In the genomic region with DNA sequence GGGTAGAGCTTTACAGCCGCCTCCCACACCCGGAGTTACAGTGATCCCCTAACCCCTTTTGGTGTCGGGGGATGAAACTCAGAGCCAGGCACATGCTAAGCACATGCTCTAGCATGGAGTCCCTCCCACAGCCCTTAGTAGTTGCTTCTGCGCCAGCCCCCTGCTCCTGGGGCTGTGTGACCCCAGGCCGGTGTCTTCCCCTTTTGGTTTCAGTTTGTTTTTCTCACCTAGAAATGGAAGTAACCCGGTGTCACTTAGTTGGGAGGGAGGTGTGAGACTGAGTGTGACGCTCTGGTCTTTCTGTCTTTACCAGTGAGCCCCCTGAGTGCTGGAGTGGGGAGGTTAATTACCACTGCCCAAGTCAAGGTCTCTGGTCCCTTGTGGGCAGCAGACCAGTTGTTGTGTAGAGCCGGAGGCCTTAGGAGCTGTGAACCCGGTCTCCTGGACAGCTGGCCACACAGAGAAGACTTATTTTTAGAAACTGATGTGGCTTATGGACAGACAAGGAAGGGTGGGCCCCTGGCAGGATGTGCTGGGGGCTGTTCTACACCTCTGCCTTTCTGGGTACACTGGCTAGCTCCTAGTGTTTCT, we compare ENCODE assay signal across 8 mouse cellular contexts. TPM values are rescaled to one million over a fixed set of nuclear protein-coding genes. Genes with fewer than 3 reads are reported as not detected.
DNase-seq lines count a peak whose midpoint lies in the region; ATAC-seq and TF ChIP-seq lines count a peak whose summit lies in the region.

No protein-coding gene starts in this region.

- H3K27ac ChIP-seq in forebrain, postnatal 0 days (ENCODE audit: low read depth, low read length): no peak overlapping the region
- H3K27ac ChIP-seq in hindbrain, embryonic 15.5 days (replicated peaks): no peak overlapping the region
- peak overlapping the region; percentile 18; the same call in 1 of the 2 replicates for H3K27ac ChIP-seq in lung, embryonic 15.5 days
- H3K27ac ChIP-seq in small intestine, adult 2 months (ENCODE audit: insufficient read depth, low read depth, low read length): peak overlapping the region; percentile 67

- no peaks in the 10 kb centered on the region for H3K9me3 ChIP-seq in G1E (replicated peaks)
- no peaks in the 10 kb centered on the region for H3K9me3 ChIP-seq in forebrain, postnatal 0 days (ENCODE audit: low read length)
- no peaks in the 10 kb centered on the region for H3K9me3 ChIP-seq in hindbrain, embryonic 15.5 days
- no peaks in the 10 kb centered on the region for H3K9me3 ChIP-seq in lung, embryonic 15.5 days

- H3K4me3 ChIP-seq in G1E (ENCODE audit: low read depth, low read length): peak overlapping the region; percentile 82
- H3K4me3 ChIP-seq in forebrain, postnatal 0 days (ENCODE audit: low read depth, low read length): peak overlapping the region; percentile 62
- H3K4me3 ChIP-seq in hindbrain, embryonic 15.5 days: peak overlapping the region; percentile 60
- peak overlapping the region; percentile 55 for H3K4me3 ChIP-seq in lung, embryonic 15.5 days
- peak overlapping the region; percentile 89 for H3K4me3 ChIP-seq in small intestine, adult 2 months (ENCODE audit: low read depth, low read length)

- TF ChIP-seq POLR2A in small intestine, adult 2 months (IDR thresholded peaks at IDR 0.05; ENCODE audit: low read depth, low read length): no peak; the same call in 1 of the 2 replicates

- peaks cover 58% of the 10 kb centered on the region for H3K4me1 ChIP-seq in G1E (ENCODE audit: insufficient read depth, low read depth, low read length)
- H3K4me1 ChIP-seq in forebrain, postnatal 0 days (ENCODE audit: insufficient read depth): peaks cover 10% of the 10 kb centered on the region
- peaks cover 45% of the 10 kb centered on the region for H3K4me1 ChIP-seq in hindbrain, embryonic 15.5 days (replicated peaks)
- peaks cover 38% of the 10 kb centered on the region for H3K4me1 ChIP-seq in lung, embryonic 15.5 days
- peaks cover 10% of the 10 kb centered on the region for H3K4me1 ChIP-seq in small intestine, adult 2 months (ENCODE audit: control insufficient read depth, insufficient read depth, insufficient read length, low read length)

- H3K36me3 ChIP-seq in G1E (replicated peaks): peaks cover 40% of the 10 kb centered on the region
- no peaks in the 10 kb centered on the region for H3K36me3 ChIP-seq in forebrain, postnatal 0 days (ENCODE audit: insufficient read depth)
- H3K36me3 ChIP-seq in hindbrain, embryonic 15.5 days: no peaks in the 10 kb centered on the region
- H3K36me3 ChIP-seq in lung, embryonic 15.5 days: no peaks in the 10 kb centered on the region
- no peaks in the 10 kb centered on the region for H3K36me3 ChIP-seq in small intestine, adult 2 months (ENCODE audit: control insufficient read depth, insufficient read depth, low read length)

- DNase-seq in 3T3-L1 (ENCODE audit: low read depth, low spot score) (peak; percentile 68), G1E (ENCODE audit: low spot score) (peak; percentile 80)
- no peak for DNase-seq in forebrain, postnatal 0 days
- DNase-seq in layer of hippocampus, postnatal 25 days (ENCODE audit: extremely low spot score in 1 of 2, low spot score in 1 of 2): no peak
- no peak for DNase-seq in frontal cortex, postnatal 36 days (ENCODE audit: low spot score in 2 of 2)

- ATAC-seq in G1E (ENCODE audit: extremely low read depth, insufficient number of reproducible peaks, low FRiP score, poor library complexity, severe bottlenecking): no peak
- ATAC-seq in forebrain, postnatal 0 days: no peak
- no peak for ATAC-seq in hindbrain, embryonic 15.5 days (ENCODE audit: low FRiP score, low read depth)
- ATAC-seq in lung, embryonic 15.5 days (ENCODE audit: borderline replicate concordance, extremely low read depth, low FRiP score, low TSS enrichment): no peak

- peaks cover 6% of the 10 kb centered on the region for H3K27me3 ChIP-seq in G1E (ENCODE audit: insufficient read depth, low read length)
- H3K27me3 ChIP-seq in forebrain, postnatal 0 days (ENCODE audit: insufficient read depth, low read length): no peaks in the 10 kb centered on the region
- H3K27me3 ChIP-seq in hindbrain, embryonic 15.5 days: no peaks in the 10 kb centered on the region
- no peaks in the 10 kb centered on the region for H3K27me3 ChIP-seq in lung, embryonic 15.5 days
- no peaks in the 10 kb centered on the region for H3K27me3 ChIP-seq in small intestine, adult 2 months (ENCODE audit: control insufficient read depth, insufficient read depth, low read length)

- peak overlapping the region; percentile 65 for H3K4me2 ChIP-seq in forebrain, postnatal 0 days (ENCODE audit: low read depth)
- H3K4me2 ChIP-seq in hindbrain, embryonic 15.5 days: peak overlapping the region; percentile 70
- H3K4me2 ChIP-seq in lung, embryonic 15.5 days: peak overlapping the region; percentile 73

- WGBS in forebrain, postnatal 0 days: 52% methylated on average over 9 of the region's 9 CpGs
- 53% methylated on average over 9 of the region's 9 CpGs for WGBS in hindbrain, embryonic 15.5 days
- WGBS in lung, embryonic 15.5 days: 17% methylated on average over 9 of the region's 9 CpGs
- 56% methylated on average over 9 of the region's 9 CpGs for WGBS in small intestine, adult 2 months

- no peak for TF ChIP-seq CTCF in G1E (IDR thresholded peaks at IDR 0.05; ENCODE audit: low read depth, low read length)
- no peak for TF ChIP-seq CTCF in forebrain, postnatal 0 days (IDR thresholded peaks at IDR 0.05; ENCODE audit: low read depth)
- TF ChIP-seq CTCF in small intestine, adult 2 months (IDR thresholded peaks at IDR 0.05; ENCODE audit: extremely low read depth, insufficient read length, insufficient replicate concordance, low read depth, low read length): no peak

- H3K9ac ChIP-seq in forebrain, postnatal 0 days: peak overlapping the region; percentile 72
- H3K9ac ChIP-seq in hindbrain, embryonic 15.5 days: peak overlapping the region; percentile 65
- H3K9ac ChIP-seq in lung, embryonic 15.5 days: peak overlapping the region; percentile 53

RNA-seq across cellular contexts. Expression of a gene that starts 0.9 kb away (rescaled TPM):
- total RNA-seq in G1E (2014; fragmentation: Nextera tagmentation) (15.4 and 25.2 TPM in 2 replicates), G1E (2017) (6.7 and 8.1 TPM in 2 replicates)
- polyA plus RNA-seq in G1E (2012): 20.8 and 24.4 TPM in 2 replicates
- 32.4 and 35.5 TPM in 2 replicates for total RNA-seq in forebrain, postnatal 0 days (2014; rRNA removed)
- 31.3 and 33.2 TPM in 2 replicates for polyA plus RNA-seq in forebrain, postnatal 0 days (2015; fragmentation: Nextera tagmentation; extraction: Ambion mirVana)
- polyA plus RNA-seq in hindbrain, embryonic 15.5 days (2015; fragmentation: Nextera tagmentation; extraction: Ambion mirVana): 41.2 and 41.9 TPM in 2 replicates
- polyA plus RNA-seq in lung, embryonic 15.5 days (2015; fragmentation: Nextera tagmentation; extraction: Ambion mirVana): 25.9 and 26.1 TPM in 2 replicates
- 9.1 and 9.6 TPM in 2 replicates for polyA plus RNA-seq in small intestine, adult 2 months (2012; rRNA removed)
- total RNA-seq in layer of hippocampus, postnatal 25 days (2021): 10 to 100 TPM; 41.4 to 48.8 TPM

RNA-seq across cellular contexts. Expression of a gene that starts 11.7 kb away (rescaled TPM):
- total RNA-seq in G1E (2014; fragmentation: Nextera tagmentation) (18.3 and 20.2 TPM in 2 replicates), G1E (2017) (16.8 and 19.8 TPM in 2 replicates)
- 36.6 and 39.2 TPM in 2 replicates for polyA plus RNA-seq in G1E (2012)
- total RNA-seq in forebrain, postnatal 0 days (2014; rRNA removed): 65.3 and 72.9 TPM in 2 replicates
- 34.8 and 42.3 TPM in 2 replicates for polyA plus RNA-seq in forebrain, postnatal 0 days (2015; fragmentation: Nextera tagmentation; extraction: Ambion mirVana)
- polyA plus RNA-seq in hindbrain, embryonic 15.5 days (2015; fragmentation: Nextera tagmentation; extraction: Ambion mirVana): 24.1 and 27.7 TPM in 2 replicates
- 25.0 and 26.2 TPM in 2 replicates for polyA plus RNA-seq in lung, embryonic 15.5 days (2015; fragmentation: Nextera tagmentation; extraction: Ambion mirVana)
- 12.5 and 18.2 TPM in 2 replicates for polyA plus RNA-seq in small intestine, adult 2 months (2012; rRNA removed)
- total RNA-seq in layer of hippocampus, postnatal 25 days (2021): 100 to 1,000 TPM; 105 to 124 TPM

RNA-seq across cellular contexts. Expression of a gene that starts 12.3 kb away (rescaled TPM):
- total RNA-seq in G1E (2014; fragmentation: Nextera tagmentation): not detected in 2 replicates
- 0.11 TPM in 1 of 2 replicates, not detected in the other for total RNA-seq in G1E (2017)
- polyA plus RNA-seq in G1E (2012): not detected in 2 replicates
- total RNA-seq in forebrain, postnatal 0 days (2014; rRNA removed): 0.38 and 1.0 TPM in 2 replicates
- polyA plus RNA-seq in forebrain, postnatal 0 days (2015; fragmentation: Nextera tagmentation; extraction: Ambion mirVana): 0.26 and 0.45 TPM in 2 replicates
- polyA plus RNA-seq in hindbrain, embryonic 15.5 days (2015; fragmentation: Nextera tagmentation; extraction: Ambion mirVana): 0.79 and 0.87 TPM in 2 replicates
- 0.29 TPM in 1 of 2 replicates, not detected in the other for polyA plus RNA-seq in lung, embryonic 15.5 days (2015; fragmentation: Nextera tagmentation; extraction: Ambion mirVana)
- not detected in 2 replicates for polyA plus RNA-seq in small intestine, adult 2 months (2012; rRNA removed)
- under 1 TPM in 1 of 2 experiments, not detected in 1; 0.33 TPM for total RNA-seq in layer of hippocampus, postnatal 25 days (2021)

RNA-seq across cellular contexts. Expression of a gene that starts 13.2 kb away (rescaled TPM):
- 1.0 TPM in 1 of 2 replicates, not detected in the other for total RNA-seq in G1E (2014; fragmentation: Nextera tagmentation)
- total RNA-seq in G1E (2017): 0.71 and 1.0 TPM in 2 replicates
- polyA plus RNA-seq in G1E (2012): 0.11 and 0.13 TPM in 2 replicates
- total RNA-seq in forebrain, postnatal 0 days (2014; rRNA removed): 6.4 and 11.8 TPM in 2 replicates
- 5.6 and 8.2 TPM in 2 replicates for polyA plus RNA-seq in forebrain, postnatal 0 days (2015; fragmentation: Nextera tagmentation; extraction: Ambion mirVana)
- polyA plus RNA-seq in hindbrain, embryonic 15.5 days (2015; fragmentation: Nextera tagmentation; extraction: Ambion mirVana): 11.9 and 15.3 TPM in 2 replicates
- polyA plus RNA-seq in lung, embryonic 15.5 days (2015; fragmentation: Nextera tagmentation; extraction: Ambion mirVana): 0.30 and 0.39 TPM in 2 replicates
- 0.15 and 0.25 TPM in 2 replicates for polyA plus RNA-seq in small intestine, adult 2 months (2012; rRNA removed)
- total RNA-seq in layer of hippocampus, postnatal 25 days (2021): 1 to 10 TPM; 4.0 to 4.1 TPM

RNA-seq across cellular contexts. Expression of a gene that starts 17.2 kb away (rescaled TPM):
- total RNA-seq in G1E (2014; fragmentation: Nextera tagmentation): 74.6 and 85.4 TPM in 2 replicates
- total RNA-seq in G1E (2017): 59.3 and 64.4 TPM in 2 replicates
- polyA plus RNA-seq in G1E (2012): 8.2 and 9.4 TPM in 2 replicates
- total RNA-seq in forebrain, postnatal 0 days (2014; rRNA removed): 59.2 and 60.5 TPM in 2 replicates
- polyA plus RNA-seq in forebrain, postnatal 0 days (2015; fragmentation: Nextera tagmentation; extraction: Ambion mirVana): 142 and 152 TPM in 2 replicates
- 138 and 140 TPM in 2 replicates for polyA plus RNA-seq in hindbrain, embryonic 15.5 days (2015; fragmentation: Nextera tagmentation; extraction: Ambion mirVana)
- polyA plus RNA-seq in lung, embryonic 15.5 days (2015; fragmentation: Nextera tagmentation; extraction: Ambion mirVana): 101 and 107 TPM in 2 replicates
- polyA plus RNA-seq in small intestine, adult 2 months (2012; rRNA removed): 49.3 and 87.5 TPM in 2 replicates
- total RNA-seq in layer of hippocampus, postnatal 25 days (2021): 10 to 100 TPM; 74.0 to 80.4 TPM

Comparison
In these comparisons a context has a peak if more than half of its experiments do, and no peak if none do; other contexts are left out.
1. DNase-seq: peak in 3T3-L1 (single experiment) and G1E (single experiment); none in forebrain, postnatal 0 days (single experiment), layer of hippocampus, postnatal 25 days (0 of 2) and frontal cortex, postnatal 36 days (0 of 2).
2. H3K27ac ChIP-seq: peak in lung, embryonic 15.5 days (single experiment) and small intestine, adult 2 months (single experiment); none in forebrain, postnatal 0 days (single experiment) and hindbrain, embryonic 15.5 days (single experiment).
3. Peak in every context shown above with its lines, with median percentiles within 50 percentile points of each other: H3K4me3 ChIP-seq, H3K4me2 ChIP-seq and H3K9ac ChIP-seq.